Mouse (Mus musculus): ENCODE data around the gene Mocs1. TPM values are rescaled to one million over a fixed set of nuclear protein-coding genes. Genes with fewer than 3 reads are reported as not detected.
"Not testable (repeated sequence)": the region's sequence is repeated elsewhere in the genome, so short reads cannot be mapped to it uniquely, and the experiment has no call there.

Gene Mocs1
- polyA plus RNA-seq, 1 experiment, result 73.1 TPM

GRCm38 (mm10) chr17:49438822-49439574 is 10.8 kb downstream of the Mocs1 start:
- H3K27ac ChIP-seq (ENCODE audit: insufficient read depth, low read depth, low read length), result no peak overlapping the region
- peaks cover 57% of the 10 kb centered on the region for H3K36me3 ChIP-seq (ENCODE audit: control insufficient read depth, insufficient read depth, low read length)
- H3K27me3 ChIP-seq (ENCODE audit: control insufficient read depth, insufficient read depth, low read length), result no peaks in the 10 kb centered on the region
- TF ChIP-seq CTCF (IDR thresholded peaks at IDR 0.05; ENCODE audit: extremely low read depth, insufficient read length, insufficient replicate concordance, low read depth, low read length) (no peak), POLR2A (IDR thresholded peaks at IDR 0.05; ENCODE audit: low read depth, low read length) (no peak)
- 85% methylated on average over 12 of the region's 12 CpGs for WGBS
- peaks cover 9% of the 10 kb centered on the region for H3K4me1 ChIP-seq (ENCODE audit: control insufficient read depth, insufficient read depth, insufficient read length, low read length)
- no peak overlapping the region for H3K4me3 ChIP-seq (ENCODE audit: low read depth, low read length)

DNA sequence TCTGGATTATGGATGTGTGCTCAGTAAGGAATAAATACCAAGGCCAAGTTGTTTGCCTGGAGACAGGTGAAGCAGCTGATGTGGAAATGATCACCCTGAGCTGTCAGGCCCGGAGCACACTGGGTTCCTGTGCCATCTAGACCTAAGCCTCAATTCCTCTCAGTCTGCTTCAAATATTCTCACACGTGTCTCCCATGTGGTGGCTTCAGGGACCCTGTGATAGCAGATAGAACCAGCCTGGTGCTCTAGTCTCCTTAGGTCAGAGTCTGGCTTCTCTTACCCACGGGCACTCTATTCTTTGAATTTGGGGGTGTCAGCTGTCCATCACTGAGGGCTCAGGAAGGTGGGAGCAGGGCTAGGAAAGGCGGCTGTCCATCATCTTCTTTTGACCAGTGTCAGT is 11.5 kb downstream of the Mocs1 start:
- H3K4me1 ChIP-seq (ENCODE audit: control insufficient read depth, insufficient read depth, insufficient read length, low read length), result peaks cover 9% of the 10 kb centered on the region
- TF ChIP-seq POLR2A (IDR thresholded peaks at IDR 0.05; ENCODE audit: low read depth, low read length) (no peak), CTCF (IDR thresholded peaks at IDR 0.05; ENCODE audit: extremely low read depth, insufficient read length, insufficient replicate concordance, low read depth, low read length) (no peak)
- WGBS, result 85% methylated on average over 4 of the region's 4 CpGs
- no peak overlapping the region for H3K4me3 ChIP-seq (ENCODE audit: low read depth, low read length)
- no peaks in the 10 kb centered on the region for H3K27me3 ChIP-seq (ENCODE audit: control insufficient read depth, insufficient read depth, low read length)
- H3K27ac ChIP-seq (ENCODE audit: insufficient read depth, low read depth, low read length), result no peak overlapping the region
- H3K36me3 ChIP-seq (ENCODE audit: control insufficient read depth, insufficient read depth, low read length), result peaks cover 50% of the 10 kb centered on the region

GRCm38 (mm10) chr17:49440331-49441130 is 12.4 kb downstream of the Mocs1 start:
- H3K27me3 ChIP-seq (ENCODE audit: control insufficient read depth, insufficient read depth, low read length), result no peaks in the 10 kb centered on the region
- H3K36me3 ChIP-seq (ENCODE audit: control insufficient read depth, insufficient read depth, low read length), result peaks cover 42% of the 10 kb centered on the region
- TF ChIP-seq POLR2A (IDR thresholded peaks at IDR 0.05; ENCODE audit: low read depth, low read length) (no peak), CTCF (IDR thresholded peaks at IDR 0.05; ENCODE audit: extremely low read depth, insufficient read length, insufficient replicate concordance, low read depth, low read length) (no peak)
- H3K4me3 ChIP-seq (ENCODE audit: low read depth, low read length), result no peak overlapping the region
- H3K4me1 ChIP-seq (ENCODE audit: control insufficient read depth, insufficient read depth, insufficient read length, low read length), result peaks cover 7% of the 10 kb centered on the region
- WGBS, result 68% methylated on average over 14 of the region's 14 CpGs
- no peak overlapping the region; the same call in 1 of the 2 replicates for H3K27ac ChIP-seq (ENCODE audit: insufficient read depth, low read depth, low read length)

DNA sequence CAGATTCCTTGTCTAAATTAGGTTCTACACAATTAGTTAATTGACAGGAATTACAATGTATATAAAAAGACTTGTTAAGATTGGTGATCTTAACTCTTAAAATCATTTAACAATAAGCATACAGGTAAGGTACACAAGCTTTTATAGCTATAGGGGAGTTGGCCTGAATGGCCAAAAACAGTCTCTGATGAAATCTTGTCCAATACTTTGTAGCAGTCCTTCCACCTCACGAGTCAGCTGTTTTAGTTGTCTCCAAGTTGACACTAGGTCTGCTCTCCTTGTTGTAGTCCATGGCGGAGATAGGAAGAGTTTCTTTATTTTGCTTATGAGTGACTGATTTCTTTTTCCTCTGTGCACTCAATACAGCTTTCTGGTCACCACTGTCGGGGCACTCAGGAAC is 14.7 kb downstream of the Mocs1 start:
- not testable (repeated sequence) for H3K27me3 ChIP-seq (ENCODE audit: control insufficient read depth, insufficient read depth, low read length); H3K4me1 ChIP-seq (ENCODE audit: control insufficient read depth, insufficient read depth, insufficient read length, low read length); H3K4me3 ChIP-seq (ENCODE audit: low read depth, low read length); H3K27ac ChIP-seq (ENCODE audit: insufficient read depth, low read depth, low read length)
- WGBS, result 77% methylated on average over 3 of the region's 3 CpGs
- peaks cover 28% of the 10 kb centered on the region for H3K36me3 ChIP-seq (ENCODE audit: control insufficient read depth, insufficient read depth, low read length)

- Histone ChIP-seq H3K36me3 (ENCODE audit: control insufficient read depth, insufficient read depth, low read length) (peaks cover 26% of the 10 kb centered on the region), H3K4me3 (ENCODE audit: low read depth, low read length) (no peak overlapping the region), H3K27ac (ENCODE audit: insufficient read depth, low read depth, low read length) (no peak overlapping the region), H3K4me1 (ENCODE audit: control insufficient read depth, insufficient read depth, insufficient read length, low read length) (peaks cover 21% of the 10 kb centered on the region), H3K27me3 (ENCODE audit: control insufficient read depth, insufficient read depth, low read length) (no peaks in the 10 kb centered on the region)
- TF ChIP-seq CTCF (IDR thresholded peaks at IDR 0.05; ENCODE audit: extremely low read depth, insufficient read length, insufficient replicate concordance, low read depth, low read length) (no peak), POLR2A (IDR thresholded peaks at IDR 0.05; ENCODE audit: low read depth, low read length) (no peak)
- WGBS, result 72% methylated on average over 9 of the region's 9 CpGs
Observed at GRCm38 (mm10) chr17:49448570-49449229, 20.5 kb downstream of the Mocs1 start.

DNA sequence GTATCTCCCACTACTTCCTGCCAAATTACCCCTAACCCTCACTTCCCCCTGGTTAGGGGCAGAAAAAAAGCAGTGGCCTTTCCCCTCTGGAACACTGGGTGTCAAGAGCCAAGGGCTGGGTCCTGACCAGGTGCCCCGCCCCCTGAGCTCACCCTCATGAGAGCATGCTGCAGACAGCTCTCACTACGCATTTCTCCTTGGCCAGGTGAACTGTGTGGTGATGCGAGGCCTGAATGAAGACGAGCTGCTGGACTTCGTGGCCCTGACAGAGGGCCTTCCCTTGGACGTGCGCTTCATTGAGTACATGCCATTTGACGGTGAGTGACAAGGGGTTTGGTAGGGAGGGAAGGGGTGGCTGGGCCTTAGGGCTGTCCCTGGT is 21.1 kb downstream of the Mocs1 start:
- Histone ChIP-seq H3K27ac (ENCODE audit: insufficient read depth, low read depth, low read length) (no peak overlapping the region), H3K4me3 (ENCODE audit: low read depth, low read length) (no peak overlapping the region), H3K36me3 (ENCODE audit: control insufficient read depth, insufficient read depth, low read length) (peaks cover 31% of the 10 kb centered on the region), H3K27me3 (ENCODE audit: control insufficient read depth, insufficient read depth, low read length) (no peaks in the 10 kb centered on the region), H3K4me1 (ENCODE audit: control insufficient read depth, insufficient read depth, insufficient read length, low read length) (peaks cover 22% of the 10 kb centered on the region)
- TF ChIP-seq POLR2A (IDR thresholded peaks at IDR 0.05; ENCODE audit: low read depth, low read length) (no peak), CTCF (IDR thresholded peaks at IDR 0.05; ENCODE audit: extremely low read depth, insufficient read length, insufficient replicate concordance, low read depth, low read length) (no peak)
- 87% methylated on average over 8 of the region's 8 CpGs for WGBS

GRCm38 (mm10) chr17:49450922-49451321 is 22.8 kb downstream of the Mocs1 start:
- TF ChIP-seq POLR2A (IDR thresholded peaks at IDR 0.05; ENCODE audit: low read depth, low read length) (no peak), CTCF (IDR thresholded peaks at IDR 0.05; ENCODE audit: extremely low read depth, insufficient read length, insufficient replicate concordance, low read depth, low read length) (no peak)
- Histone ChIP-seq H3K36me3 (ENCODE audit: control insufficient read depth, insufficient read depth, low read length) (peaks cover 36% of the 10 kb centered on the region), H3K27ac (ENCODE audit: insufficient read depth, low read depth, low read length) (no peak overlapping the region)

More at GRCm38 (mm10) chr17:49450922-49451321, 22.8 kb downstream of the Mocs1 start:
- Histone ChIP-seq H3K4me3 (ENCODE audit: low read depth, low read length) (no peak overlapping the region), H3K27me3 (ENCODE audit: control insufficient read depth, insufficient read depth, low read length) (no peaks in the 10 kb centered on the region), H3K4me1 (ENCODE audit: control insufficient read depth, insufficient read depth, insufficient read length, low read length) (peaks cover 35% of the 10 kb centered on the region)
- 78% methylated on average over 6 of the region's 6 CpGs for WGBS
